Mouse (Mus musculus): ENCODE data around the gene Arhgap15.

- no peak for TF ChIP-seq CTCF (IDR thresholded peaks at IDR 0.05; ENCODE audit: insufficient read depth, low read depth, low read length)
- no peak for TF ChIP-seq POLR2A (IDR thresholded peaks at IDR 0.05; ENCODE audit: insufficient read depth, low read depth, low read length)
These were observed 296.0 kb downstream of the Arhgap15 start for GRCm38 (mm10) chr2:44044634-44045033.
